Mouse (Mus musculus) spleen, postnatal 10 days (tissue): ENCODE results near the gene Usp21.
"Not testable (repeated sequence)": the region's sequence is repeated elsewhere in the genome, so short reads cannot be mapped to it uniquely, and the experiment has no call there.

Experiments
- DNase-seq, 2 experiments: peaks; one replicate each; pipeline ENCODE4 v3.0.0; 2021 to 2022; ENCODE audit warnings: low spot score in 2 of 2

Usp21 gene

GRCm38 (mm10) chr1:171241952-171242351, 45.8 kb downstream of the Usp21 start:
- not testable (repeated sequence) for DNase-seq

- DNase-seq, result no peak
Observed at GRCm38 (mm10) chr1:171240911-171241310, 46.9 kb downstream of the Usp21 start.

- DNase-seq, result no peak
Observed at GRCm38 (mm10) chr1:171239992-171240744, 47.6 kb downstream of the Usp21 start.

- peak; percentile 43 to 75 for DNase-seq
Observed at GRCm38 (mm10) chr1:171238463-171238862, 49.3 kb downstream of the Usp21 start.

GRCm38 (mm10) chr1:171237438-171237837, 50.4 kb downstream of the Usp21 start:
- DNase-seq, result no peak

- no peak for DNase-seq
Observed at GRCm38 (mm10) chr1:171235791-171236190, 52.0 kb downstream of the Usp21 start.

GRCm38 (mm10) chr1:171234538-171234937, 53.3 kb downstream of the Usp21 start:
- DNase-seq, result no peak

- DNase-seq, result peak in 1 of 2 experiments; percentile 43
Observed at GRCm38 (mm10) chr1:171234126-171234525, 53.7 kb downstream of the Usp21 start, which contains the start of gene Fcer1g. Gene Fcer1g, minus strand, starts transcription at chr1:171234365.

GRCm38 (mm10) chr1:171232800-171233730, 54.7 kb downstream of the Usp21 start:
- no peak for DNase-seq

GRCm38 (mm10) chr1:171232348-171232747, 55.4 kb downstream of the Usp21 start:
- no peak for DNase-seq
